Mouse (Mus musculus): ENCODE measurements around the gene Olfr734. TPM values are rescaled to one million over a fixed set of nuclear protein-coding genes. Genes with fewer than 3 reads are reported as not detected.
A peak's percentile ranks its signal among the peaks of the same experiment; 100 is the strongest.

Olfr734 gene
- polyA plus RNA-seq (2016; fragmentation: Nextera tagmentation; extraction: Ambion mirVana): not detected in 2 replicates

GRCm38 (mm10) chr14:50326661-50327060, at the start of gene Olfr734:
Gene Olfr734, minus strand, starts transcription at chr14:50326761.
- Histone ChIP-seq H3K27ac (replicated peaks) (no peak within 1 kb of the TSS), H3K27me3 (ENCODE audit: low read depth, poor library complexity, severe bottlenecking) (no peaks in the 10 kb centered on the region), H3K9me3 (replicated peaks) (no peaks in the 10 kb centered on the region), H3K4me3 (no peak within 1 kb of the TSS), H3K4me1 (no peaks in the 10 kb centered on the region), H3K36me3 (no peaks in the 10 kb centered on the region)
- DNase-seq (ENCODE audit: low spot score): no peak
- WGBS: 70% methylated on average over 1 of the region's 1 CpGs

GRCm38 (mm10) chr14:50363561-50363960, 37.0 kb upstream of the Olfr734 start:
- Histone ChIP-seq H3K27ac (replicated peaks) (no peak overlapping the region), H3K36me3 (no peaks in the 10 kb centered on the region), H3K4me3 (no peak overlapping the region), H3K4me1 (no peaks in the 10 kb centered on the region), H3K9me3 (replicated peaks) (no peaks in the 10 kb centered on the region), H3K27me3 (ENCODE audit: low read depth, poor library complexity, severe bottlenecking) (no peaks in the 10 kb centered on the region)
- DNase-seq (ENCODE audit: low spot score): no peak
- 83% methylated on average over 2 of the region's 2 CpGs for WGBS

GRCm38 (mm10) chr14:50360480-50360879, 33.9 kb upstream of the Olfr734 start:
- H3K27me3 ChIP-seq (ENCODE audit: low read depth, poor library complexity, severe bottlenecking): no peaks in the 10 kb centered on the region
- H3K36me3 ChIP-seq: no peaks in the 10 kb centered on the region
- WGBS: 87% methylated on average over 3 of the region's 3 CpGs
- no peak overlapping the region for H3K27ac ChIP-seq (replicated peaks)
- no peak for DNase-seq (ENCODE audit: low spot score)
- no peak overlapping the region for H3K4me3 ChIP-seq
- no peaks in the 10 kb centered on the region for H3K9me3 ChIP-seq (replicated peaks)
- H3K4me1 ChIP-seq: no peaks in the 10 kb centered on the region

GRCm38 (mm10) chr14:50357593-50357992, 31.0 kb upstream of the Olfr734 start, which contains the start of gene Tlr11:
Gene Tlr11, plus strand, starts transcription at chr14:50357914.
- no peaks in the 10 kb centered on the region for H3K36me3 ChIP-seq
- H3K4me3 ChIP-seq: no peak within 1 kb of the TSS
- WGBS: 82% methylated on average over 2 of the region's 2 CpGs
- H3K27me3 ChIP-seq (ENCODE audit: low read depth, poor library complexity, severe bottlenecking): no peaks in the 10 kb centered on the region
- H3K27ac ChIP-seq (replicated peaks): no peak within 1 kb of the TSS
- no peak for DNase-seq (ENCODE audit: low spot score)
- no peaks in the 10 kb centered on the region for H3K4me1 ChIP-seq
- no peaks in the 10 kb centered on the region for H3K9me3 ChIP-seq (replicated peaks)

GRCm38 (mm10) chr14:50356725-50357124, 30.2 kb upstream of the Olfr734 start:
- Histone ChIP-seq H3K4me3 (no peak overlapping the region), H3K4me1 (no peaks in the 10 kb centered on the region), H3K9me3 (replicated peaks) (no peaks in the 10 kb centered on the region), H3K36me3 (no peaks in the 10 kb centered on the region), H3K27me3 (ENCODE audit: low read depth, poor library complexity, severe bottlenecking) (no peaks in the 10 kb centered on the region), H3K27ac (replicated peaks) (no peak overlapping the region)
- WGBS: 87% methylated on average over 2 of the region's 2 CpGs
- no peak for DNase-seq (ENCODE audit: low spot score)

- H3K27me3 ChIP-seq (ENCODE audit: low read depth, poor library complexity, severe bottlenecking): no peaks in the 10 kb centered on the region
These were observed 25.9 kb upstream of the Olfr734 start for GRCm38 (mm10) chr14:50352438-50352837.

GRCm38 (mm10) chr14:50348796-50349195, 22.2 kb upstream of the Olfr734 start, which contains the start of gene Olfr735:
Gene Olfr735, minus strand, starts transcription at chr14:50348872.
- no peak for DNase-seq (ENCODE audit: low spot score)
- 89% methylated on average over 2 of the region's 2 CpGs for WGBS
- H3K9me3 ChIP-seq (replicated peaks): no peaks in the 10 kb centered on the region

More at GRCm38 (mm10) chr14:50352438-50352837, 25.9 kb upstream of the Olfr734 start:
- Histone ChIP-seq H3K27ac (replicated peaks) (no peak overlapping the region), H3K4me1 (no peaks in the 10 kb centered on the region), H3K36me3 (no peaks in the 10 kb centered on the region), H3K4me3 (no peak overlapping the region), H3K9me3 (replicated peaks) (no peaks in the 10 kb centered on the region)
- peak; percentile 13 for DNase-seq (ENCODE audit: low spot score)
- WGBS: 70% methylated on average over 3 of the region's 3 CpGs

GRCm38 (mm10) chr14:50301422-50301821, 25.1 kb downstream of the Olfr734 start, which contains the start of gene Olfr733:
Gene Olfr733, minus strand, starts transcription at chr14:50301522.
- no peaks in the 10 kb centered on the region for H3K27me3 ChIP-seq (ENCODE audit: low read depth, poor library complexity, severe bottlenecking)
- no peaks in the 10 kb centered on the region for H3K36me3 ChIP-seq
- no peak within 1 kb of the TSS for H3K27ac ChIP-seq (replicated peaks)
- no peak within 1 kb of the TSS for H3K4me3 ChIP-seq
- DNase-seq (ENCODE audit: low spot score): no peak
- no peaks in the 10 kb centered on the region for H3K4me1 ChIP-seq
- no peaks in the 10 kb centered on the region for H3K9me3 ChIP-seq (replicated peaks)

More at GRCm38 (mm10) chr14:50348796-50349195, 22.2 kb upstream of the Olfr734 start, which contains the start of gene Olfr735:
- no peak within 1 kb of the TSS for H3K4me3 ChIP-seq
- no peaks in the 10 kb centered on the region for H3K4me1 ChIP-seq
- no peaks in the 10 kb centered on the region for H3K36me3 ChIP-seq
- H3K27ac ChIP-seq (replicated peaks): no peak within 1 kb of the TSS
- no peaks in the 10 kb centered on the region for H3K27me3 ChIP-seq (ENCODE audit: low read depth, poor library complexity, severe bottlenecking)

- Histone ChIP-seq H3K9me3 (replicated peaks) (no peaks in the 10 kb centered on the region), H3K4me3 (no peak within 1 kb of the TSS), H3K27ac (replicated peaks) (no peak within 1 kb of the TSS), H3K27me3 (ENCODE audit: low read depth, poor library complexity, severe bottlenecking) (no peaks in the 10 kb centered on the region), H3K4me1 (no peaks in the 10 kb centered on the region), H3K36me3 (no peaks in the 10 kb centered on the region)
- WGBS: 93% methylated on average over 1 of the region's 1 CpGs
- DNase-seq (ENCODE audit: low spot score): no peak
These were observed 42.5 kb downstream of the Olfr734 start, which contains the start of gene Olfr732 for GRCm38 (mm10) chr14:50284106-50284505. Gene Olfr732, minus strand, starts transcription at chr14:50284206.

Other genes with a start within 250 kb of the Olfr734 start
- not detected in 2 replicates for gene Olfr726, start 235.8 kb downstream of the Olfr734 start, polyA plus RNA-seq (2016; fragmentation: Nextera tagmentation; extraction: Ambion mirVana)
- gene Olfr727, start 203.6 kb downstream of the Olfr734 start, polyA plus RNA-seq (2016; fragmentation: Nextera tagmentation; extraction: Ambion mirVana): not detected in 2 replicates
- not detected in 2 replicates for gene Olfr728, start 184.1 kb downstream of the Olfr734 start, polyA plus RNA-seq (2016; fragmentation: Nextera tagmentation; extraction: Ambion mirVana)
- not detected in 2 replicates for gene Olfr729, start 173.9 kb downstream of the Olfr734 start, polyA plus RNA-seq (2016; fragmentation: Nextera tagmentation; extraction: Ambion mirVana)
- gene Olfr730, start 138.6 kb downstream of the Olfr734 start, polyA plus RNA-seq (2016; fragmentation: Nextera tagmentation; extraction: Ambion mirVana): not detected in 2 replicates
- not detected in 2 replicates for gene Olfr731, start 84.9 kb downstream of the Olfr734 start, polyA plus RNA-seq (2016; fragmentation: Nextera tagmentation; extraction: Ambion mirVana)
- gene Olfr732, start 42.6 kb downstream of the Olfr734 start, polyA plus RNA-seq (2016; fragmentation: Nextera tagmentation; extraction: Ambion mirVana): not detected in 2 replicates
- gene Olfr733, start 25.2 kb downstream of the Olfr734 start, polyA plus RNA-seq (2016; fragmentation: Nextera tagmentation; extraction: Ambion mirVana): not detected in 2 replicates
- gene Olfr735, start 22.1 kb upstream of the Olfr734 start, polyA plus RNA-seq (2016; fragmentation: Nextera tagmentation; extraction: Ambion mirVana): not detected in 2 replicates
- not detected in 2 replicates for gene Tlr11, start 31.2 kb upstream of the Olfr734 start, polyA plus RNA-seq (2016; fragmentation: Nextera tagmentation; extraction: Ambion mirVana)
- gene Olfr736, start 54.4 kb upstream of the Olfr734 start, polyA plus RNA-seq (2016; fragmentation: Nextera tagmentation; extraction: Ambion mirVana): not detected in 2 replicates
- not detected in 2 replicates for gene Olfr738, start 80.8 kb upstream of the Olfr734 start, polyA plus RNA-seq (2016; fragmentation: Nextera tagmentation; extraction: Ambion mirVana)
- gene Olfr739, start 91.9 kb upstream of the Olfr734 start, polyA plus RNA-seq (2016; fragmentation: Nextera tagmentation; extraction: Ambion mirVana): not detected in 2 replicates
- gene Olfr740, start 118.8 kb upstream of the Olfr734 start, polyA plus RNA-seq (2016; fragmentation: Nextera tagmentation; extraction: Ambion mirVana): not detected in 2 replicates
- gene Olfr741, start 146.0 kb upstream of the Olfr734 start, polyA plus RNA-seq (2016; fragmentation: Nextera tagmentation; extraction: Ambion mirVana): not detected in 2 replicates
- gene Olfr742, start 176.8 kb upstream of the Olfr734 start, polyA plus RNA-seq (2016; fragmentation: Nextera tagmentation; extraction: Ambion mirVana): not detected in 2 replicates
- not detected in 2 replicates for gene Olfr743, start 195.1 kb upstream of the Olfr734 start, polyA plus RNA-seq (2016; fragmentation: Nextera tagmentation; extraction: Ambion mirVana)